Mouse (Mus musculus): Measurements from ENCODE around the gene Grk6.

GRCm38 (mm10) chr13:55479008-55479407 lies 34.1 kb downstream of the Grk6 start:
- TF ChIP-seq POLR2A (IDR thresholded peaks at IDR 0.05; ENCODE audit: low read depth, low read length) (no peak), CTCF (IDR thresholded peaks at IDR 0.05; ENCODE audit: borderline replicate concordance, insufficient read depth, low read length) (no peak)

Measured in embryonic fibroblast, embryonic 13.5 days (primary cell).